Mouse (Mus musculus) Patski (cell line): ENCODE results near the gene Dnajc11. TPM values are rescaled to one million over a fixed set of nuclear protein-coding genes. Genes with fewer than 3 reads are reported as not detected.

Experiments
- ATAC-seq: fragments of 100-300 bp; one replicate; pipeline ENCODE4 v1.8.0; 2021
- CTCF ChIA-PET: fragments of 350-600 bp; sonication (Branson Sonifier 250); formaldehyde crosslinking; loops from one replicate; lab custom pipeline; 2022; ENCODE audit warnings: inconsistent platforms; lab: Charles Lee
- POLR2A ChIA-PET: fragments of 350-600 bp; sonication (Branson Sonifier 250); formaldehyde crosslinking; loops from one replicate; lab custom pipeline; 2022; ENCODE audit warnings: antibody characterized with exemption, inconsistent platforms; lab: Charles Lee
- DNase-seq: peaks from one replicate; pipeline ENCODE4 v3.0.0-alpha.2; 2011; ENCODE audit warnings: low read depth, low spot score
- H3K27me3 ChIP-seq: fragments of 371-371 bp; one replicate; pipeline ENCODE4 v1.5.1; 2021
- CTCF ChIP-seq: fragments of 100-300 bp; IDR thresholded peaks from one replicate; pipeline ENCODE4 v1.5.1; 2021
- in situ Hi-C: fragments of 300-500 bp; cut with MboI; formaldehyde crosslinking; loops from 3 replicates; pipeline ENCODE4 v1.11.1; 2018; ENCODE audit warnings: low pct_unique_long_range_greater_than_20kb, mixed read lengths
- polyA plus RNA-seq: library from polyadenylated mRNA; unstranded; gene quantifications from one replicate; pipeline ENCODE4 v1.2.3, GENCODE M21; 2021

Gene Dnajc11
- polyA plus RNA-seq, 1 experiment from 2014 or later: 42.7 TPM

DNA sequence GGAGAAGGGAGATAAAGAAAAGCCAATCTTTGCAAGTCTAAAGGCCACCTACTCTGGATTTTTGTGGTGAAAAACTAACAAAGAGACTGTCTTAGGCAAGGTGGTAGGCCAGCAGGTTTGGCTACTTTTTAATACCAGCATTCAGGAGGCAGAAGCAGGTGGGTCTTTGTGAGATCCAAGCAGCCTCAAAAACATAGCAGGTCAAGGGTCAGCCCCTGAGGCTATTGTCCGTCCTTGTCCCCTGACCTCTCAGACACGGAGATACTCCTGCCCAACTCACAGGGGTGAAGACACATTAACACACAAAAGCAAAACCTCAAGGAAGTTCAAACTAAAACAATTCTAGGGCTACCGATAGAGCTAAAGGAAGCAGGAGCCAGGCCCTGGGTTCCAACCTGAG, 73.3 kb downstream of the Dnajc11 start:
- no peak for TF ChIP-seq CTCF
- ATAC-seq (no peak), DNase-seq (no peak)
- CTCF ChIA-PET: interaction anchor here (1.0 to 2.5 kb wide), 4 partner anchors 22 to 31 kb away, joined by 3 to 12 read pairs (median 4); no protein-coding TSS in a partner anchor
- POLR2A ChIA-PET: interaction anchor here (1.2 to 1.3 kb wide), 2 partner anchors 10 to 13 kb away, joined by 3 to 4 read pairs; no protein-coding TSS in a partner anchor
- H3K27me3 ChIP-seq: no peaks in the 10 kb centered on the region
- in situ Hi-C loops: no loop called here

DNA sequence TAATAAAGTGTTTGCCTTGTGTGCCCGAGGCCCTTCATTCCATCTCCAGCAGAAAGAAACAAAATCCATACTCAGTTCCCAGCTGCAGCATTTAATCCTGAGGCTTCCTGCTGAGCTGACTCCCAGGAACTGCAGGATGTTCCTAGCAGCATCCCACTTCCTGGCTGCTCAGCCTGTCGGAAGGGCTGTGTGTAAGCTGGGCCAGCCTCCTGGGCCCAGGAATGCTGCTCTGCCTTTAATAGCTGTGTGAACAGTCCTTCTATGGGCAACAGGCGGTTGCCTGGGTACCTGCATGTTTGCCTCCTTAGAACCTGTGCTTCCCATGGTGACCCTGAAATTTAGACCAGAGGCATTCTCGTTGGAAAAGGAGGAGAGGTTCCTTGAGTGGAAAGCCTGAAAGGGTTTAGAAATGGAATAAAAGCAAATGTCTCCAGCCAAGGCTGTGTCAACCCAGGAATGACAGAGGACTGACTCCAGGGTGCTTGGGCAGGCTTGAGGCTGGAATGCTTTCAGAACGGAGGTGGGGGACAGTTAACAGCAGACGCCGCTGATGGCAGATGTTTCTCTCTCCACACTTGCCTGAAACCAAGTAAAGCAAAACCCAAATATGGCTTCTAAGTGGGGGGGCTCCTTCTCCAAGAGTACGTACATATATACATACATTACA, 74.1 kb downstream of the Dnajc11 start:
- POLR2A ChIA-PET: interaction anchor here (0.7 to 2.1 kb wide), 6 partner anchors 11 to 92 kb away, joined by 3 to 6 read pairs (median 4); no protein-coding TSS in a partner anchor
- no peak for TF ChIP-seq CTCF
- DNase-seq: no peak
- in situ Hi-C loops: no loop called here
- CTCF ChIA-PET: interaction anchor here (1.0 to 2.5 kb wide), 4 partner anchors 19 to 27 kb away, joined by 3 to 12 read pairs (median 3); partner anchors contain the start of gene Thap3
- ATAC-seq: peak; percentile 51
- H3K27me3 ChIP-seq: no peaks in the 10 kb centered on the region

DNA sequence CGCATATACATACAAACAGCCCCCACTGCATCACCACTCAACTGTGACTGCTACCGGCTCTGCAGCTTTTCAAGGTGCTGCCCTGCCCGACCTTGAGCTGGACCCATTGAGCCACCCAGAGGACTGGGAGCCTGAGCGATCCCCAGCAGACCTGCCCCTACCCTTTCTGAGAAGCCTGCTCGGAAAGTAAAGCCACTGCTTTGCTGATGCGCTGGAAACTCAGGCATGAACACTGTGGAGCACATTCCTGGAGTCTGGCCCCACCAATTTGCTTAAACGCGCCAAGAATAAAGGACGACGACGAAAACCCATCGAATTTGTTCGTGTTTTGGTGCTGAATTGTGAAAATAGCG, 74.6 kb downstream of the Dnajc11 start:
- CTCF ChIA-PET: interaction anchor here (1.0 to 2.5 kb wide), 3 partner anchors 19 to 28 kb away, joined by 3 to 12 read pairs (median 3); partner anchors contain the start of gene Thap3
- POLR2A ChIA-PET: interaction anchor here (1.2 to 2.1 kb wide), 4 partner anchors 14 to 27 kb away, joined by 3 to 7 read pairs (median 5); no protein-coding TSS in a partner anchor
- in situ Hi-C loops: no loop called here
- DNase-seq: no peak
- no peak for TF ChIP-seq CTCF
- no peak for ATAC-seq
- no peaks in the 10 kb centered on the region for H3K27me3 ChIP-seq

DNA sequence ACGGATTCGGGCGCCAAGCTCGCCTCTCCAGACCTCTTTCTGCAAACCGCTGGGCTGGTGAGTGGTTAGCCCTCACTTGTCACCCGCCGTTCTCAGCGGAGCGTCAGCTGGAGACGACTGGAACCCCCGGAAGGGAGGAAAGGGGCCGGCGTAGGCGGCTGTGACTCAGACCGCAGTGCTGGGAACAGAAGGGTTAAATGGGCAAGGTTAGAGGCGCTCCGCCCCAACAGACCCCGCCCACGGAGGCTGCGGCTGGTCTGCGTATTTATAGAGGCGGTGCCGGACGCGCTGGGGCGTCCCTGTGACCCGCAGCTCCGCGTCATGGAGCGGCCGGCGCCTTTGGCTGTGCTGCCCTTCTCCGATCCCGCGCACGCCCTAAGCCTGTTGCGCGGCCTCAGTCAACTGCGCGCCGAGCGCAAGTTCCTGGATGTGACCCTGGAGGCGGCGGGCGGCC, 75.2 kb downstream of the Dnajc11 start, which contains the start of gene Klhl21:
Gene Klhl21, plus strand, starts transcription at position 182 of the 454 bp plus-strand sequence.
- no peak for TF ChIP-seq CTCF
- ChIA-PET POLR2A (interaction anchor here (1.2 to 2.1 kb wide), 7 partner anchors 12 to 28 kb away, joined by 3 to 8 read pairs (median 5); partner anchors contain the start of gene Phf13), CTCF (interaction anchor here (1.0 to 2.5 kb wide), 3 partner anchors 20 to 28 kb away, joined by 3 to 12 read pairs (median 3); partner anchors contain the start of gene Thap3)
- no peak for DNase-seq
- in situ Hi-C loops: no loop called here
- ATAC-seq: peak; percentile 55
- H3K27me3 ChIP-seq: no peaks in the 10 kb centered on the region

DNA sequence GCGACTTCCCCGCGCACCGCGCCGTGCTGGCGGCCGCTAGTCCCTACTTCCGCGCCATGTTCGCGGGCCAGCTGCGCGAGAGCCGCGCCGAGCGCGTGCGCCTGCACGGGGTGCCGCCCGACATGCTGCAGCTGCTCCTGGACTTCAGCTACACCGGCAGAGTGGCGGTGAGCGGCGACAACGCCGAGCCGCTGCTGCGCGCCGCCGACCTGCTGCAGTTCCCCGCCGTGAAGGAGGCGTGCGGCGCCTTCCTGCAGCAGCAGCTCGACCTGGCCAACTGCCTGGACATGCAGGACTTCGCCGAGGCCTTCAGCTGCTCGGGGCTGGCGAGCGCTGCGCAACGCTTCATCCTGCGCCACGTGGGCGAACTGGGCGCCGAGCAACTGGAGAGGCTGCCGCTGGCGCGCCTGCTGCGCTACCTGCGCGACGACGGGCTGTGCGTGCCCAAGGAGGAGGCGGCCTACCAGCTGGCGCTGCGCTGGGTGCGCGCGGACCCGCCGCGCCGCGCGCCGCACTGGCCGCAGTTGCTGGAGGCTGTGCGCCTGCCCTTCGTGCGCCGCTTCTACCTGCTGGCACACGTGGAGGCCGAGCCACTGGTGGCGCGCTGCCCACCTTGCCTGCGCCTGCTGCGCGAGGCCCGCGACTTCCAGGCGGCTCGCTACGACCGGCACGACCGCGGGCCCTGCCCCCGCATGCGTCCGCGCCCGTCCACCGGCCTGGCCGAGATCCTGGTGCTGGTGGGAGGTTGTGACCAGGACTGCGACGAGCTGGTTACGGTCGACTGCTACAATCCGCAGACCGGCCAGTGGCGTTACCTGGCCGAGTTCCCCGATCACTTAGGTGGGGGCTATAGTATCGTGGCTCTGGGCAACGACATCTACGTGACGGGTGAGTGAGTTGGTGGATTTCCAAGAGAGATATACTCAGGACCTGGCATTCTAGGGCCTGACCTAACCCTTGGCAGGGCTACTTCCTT, 75.9 kb downstream of the Dnajc11 start:
- DNase-seq: no peak
- in situ Hi-C loops: no loop called here
- ChIA-PET CTCF (interaction anchor here (1.0 to 1.3 kb wide), 4 partner anchors 11 to 34 kb away, joined by 3 to 4 read pairs (median 3); partner anchors contain the start of gene Thap3), POLR2A (interaction anchor here (1.0 to 2.1 kb wide), 7 partner anchors 11 to 20 kb away, joined by 3 to 8 read pairs (median 5); partner anchors contain the start of gene Phf13)
- TF ChIP-seq CTCF: no peak
- peak; percentile 4 for ATAC-seq
- H3K27me3 ChIP-seq: no peaks in the 10 kb centered on the region

DNA sequence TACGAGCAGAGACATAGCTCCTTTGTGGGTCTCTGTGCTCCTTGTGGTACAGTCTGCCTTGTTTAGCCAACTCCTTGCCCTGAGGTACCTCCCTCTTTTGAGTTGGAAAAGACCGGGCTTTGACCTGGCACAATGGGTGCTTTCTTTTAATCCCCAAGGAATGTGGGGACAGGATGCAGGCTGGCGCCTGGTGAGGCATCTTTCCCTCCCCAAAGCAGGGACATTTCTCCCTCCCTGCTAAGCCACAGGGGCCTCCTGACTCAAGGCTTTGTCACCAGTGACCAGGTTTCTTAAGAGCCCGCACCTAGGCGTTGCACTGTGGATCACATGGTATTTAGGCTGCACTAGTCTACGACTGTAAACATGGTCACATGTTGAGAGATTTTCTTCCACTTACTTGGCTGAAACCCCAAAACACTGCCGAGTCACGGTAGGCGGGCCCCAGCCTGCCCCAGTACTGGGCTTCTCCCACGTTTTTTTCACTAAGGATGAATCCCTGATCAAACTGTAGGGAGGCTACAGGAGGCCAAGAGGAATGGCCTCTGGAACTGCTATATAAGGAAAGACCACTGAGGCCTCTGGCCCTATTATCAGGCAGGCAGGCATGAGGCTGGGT, 76.7 kb downstream of the Dnajc11 start:
- POLR2A ChIA-PET: interaction anchor here (1.0 to 2.1 kb wide), 5 partner anchors 14 to 21 kb away, joined by 3 to 8 read pairs (median 6); partner anchors contain the start of genes Phf13 and Thap3
- TF ChIP-seq CTCF: no peak
- ATAC-seq (peak; percentile 40), DNase-seq (no peak)
- CTCF ChIA-PET: interaction anchor here (1.2 to 1.3 kb wide), 2 partner anchors 10 to 35 kb away, joined by 3 to 4 read pairs; no protein-coding TSS in a partner anchor
- in situ Hi-C loops: no loop called here
- H3K27me3 ChIP-seq: no peaks in the 10 kb centered on the region

DNA sequence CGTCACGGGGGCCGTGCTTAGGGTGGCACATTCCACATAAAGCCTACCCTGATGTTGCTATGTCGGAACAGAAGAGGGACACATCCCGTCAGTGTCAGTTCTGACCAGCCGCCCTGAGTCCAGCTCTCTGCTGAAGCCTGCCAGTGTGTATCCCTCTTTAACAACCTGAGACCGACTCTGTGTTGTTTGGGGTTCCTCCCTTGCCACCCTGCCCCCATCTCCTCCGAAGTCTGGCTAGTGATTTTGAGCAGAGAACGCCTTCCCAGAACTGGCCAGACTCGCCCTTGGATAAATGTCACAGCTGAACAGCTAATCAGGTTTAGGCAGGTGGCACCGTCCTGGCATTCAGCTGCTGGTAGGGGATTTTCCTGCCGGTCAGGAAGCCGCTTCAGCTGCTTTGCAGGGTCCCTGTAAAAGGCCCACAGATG, 77.2 kb downstream of the Dnajc11 start:
- DNase-seq (no peak), ATAC-seq (no peak)
- H3K27me3 ChIP-seq: no peaks in the 10 kb centered on the region
- ChIA-PET CTCF (no interaction called here), POLR2A (interaction anchor here (1.2 kb wide), 1 partner anchor 22 kb away, joined by 3 read pairs; the partner anchor contains the start of gene Thap3)
- no peak for TF ChIP-seq CTCF
- in situ Hi-C loops: no loop called here

DNA sequence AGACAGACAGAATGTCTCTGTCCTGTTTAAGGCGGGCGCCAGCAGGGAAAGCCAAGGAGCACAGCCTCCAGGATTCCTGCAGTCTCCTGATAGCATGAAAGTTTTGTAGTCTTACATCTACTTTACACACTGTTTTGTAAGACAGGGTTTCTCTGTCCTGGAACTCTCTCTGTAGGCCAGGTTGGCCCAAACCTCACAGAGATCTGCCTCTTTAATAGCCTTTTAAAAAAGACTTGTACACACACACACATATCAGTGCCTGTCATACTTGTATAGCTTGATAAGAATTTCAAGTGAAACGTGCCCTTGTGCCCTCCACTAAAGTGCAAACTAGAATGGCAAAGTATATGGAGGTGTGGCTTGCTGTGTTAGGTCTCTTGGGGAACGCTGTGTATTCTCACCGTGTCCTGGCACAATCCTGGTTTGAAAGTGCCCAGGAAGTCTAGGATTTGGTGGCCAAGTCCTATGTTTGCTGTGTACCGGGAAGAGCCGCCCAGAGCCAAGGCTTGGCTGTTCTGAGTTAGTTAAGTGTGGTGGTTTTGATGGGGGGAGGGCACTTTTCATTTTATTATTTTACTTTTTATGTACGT, 77.8 kb downstream of the Dnajc11 start:
- POLR2A ChIA-PET: interaction anchor here (1.2 kb wide), 1 partner anchor 22 kb away, joined by 3 read pairs; the partner anchor contains the start of gene Thap3
- DNase-seq (no peak), ATAC-seq (no peak)
- CTCF ChIA-PET: interaction anchor here (1.4 kb wide), 1 partner anchor 10 kb away, joined by 5 read pairs; no protein-coding TSS in a partner anchor
- in situ Hi-C loops: no loop called here
- no peak for TF ChIP-seq CTCF
- H3K27me3 ChIP-seq: no peaks in the 10 kb centered on the region

DNA sequence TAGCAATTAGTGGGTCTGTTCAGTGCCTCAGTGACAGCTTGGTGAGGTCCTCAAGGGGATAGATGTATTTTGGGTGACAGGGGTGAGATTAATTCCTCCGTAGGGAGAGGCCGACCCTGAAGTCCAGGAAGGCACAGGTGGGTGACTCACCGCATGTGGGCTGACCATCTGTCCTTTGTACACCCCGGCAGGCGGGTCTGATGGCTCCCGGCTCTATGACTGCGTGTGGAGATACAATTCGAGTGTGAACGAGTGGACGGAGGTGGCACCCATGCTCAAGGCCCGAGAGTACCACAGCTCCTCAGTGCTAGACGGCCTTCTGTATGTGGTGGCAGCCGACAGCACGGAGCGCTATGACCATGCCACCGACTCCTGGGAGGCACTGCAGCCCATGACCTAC, 78.6 kb downstream of the Dnajc11 start:
- no peaks in the 10 kb centered on the region for H3K27me3 ChIP-seq
- POLR2A ChIA-PET: no interaction called here
- ATAC-seq: no peak
- no peak for TF ChIP-seq CTCF
- no peak for DNase-seq
- in situ Hi-C loops: no loop called here
- CTCF ChIA-PET: interaction anchor here (0.7 to 1.4 kb wide), 3 partner anchors 9 to 26 kb away, joined by 3 to 5 read pairs (median 3); partner anchors contain the start of gene Tas1r1
